Mouse (Mus musculus) hindbrain, embryonic 16.5 days (tissue): Measurements from ENCODE around the gene Sipa1l3. TPM values are rescaled to one million over a fixed set of nuclear protein-coding genes. Genes with fewer than 3 reads are reported as not detected.

Experiments used
- ATAC-seq: fragments of 200-750 bp; cut with Nextera tagmentation; 2 replicates; pipeline ENCODE4 v1.8.0; 2017; ENCODE audit warnings: moderate TSS enrichment, moderate library complexity
- H3K27ac ChIP-seq: fragments of 300-500 bp; sonication (generic); 2 replicates; pipeline ENCODE4 v1.5.1; 2014; ENCODE audit warnings: low read depth, mild to moderate bottlenecking, control low read depth, low read length, moderate library complexity
- H3K27me3 ChIP-seq: fragments of 300-500 bp; sonication (generic); replicated peaks from 2 replicates; pipeline ENCODE4 v1.6.1; 2014; ENCODE audit warnings: low read length; ENCODE audit not compliant: control insufficient read depth, insufficient read depth
- H3K36me3 ChIP-seq: fragments of 300-500 bp; sonication (generic); 2 replicates; pipeline ENCODE4 v1.6.1; 2014; ENCODE audit warnings: mild to moderate bottlenecking, low read length, moderate library complexity, mixed read lengths; ENCODE audit not compliant: control insufficient read depth, insufficient read depth
- H3K4me1 ChIP-seq: fragments of 300-500 bp; sonication (generic); 2 replicates; pipeline ENCODE4 v1.6.1; 2014; ENCODE audit warnings: low read depth, low read length; ENCODE audit not compliant: control insufficient read depth, insufficient read depth
- H3K4me2 ChIP-seq: fragments of 300-500 bp; sonication (generic); 2 replicates; pipeline ENCODE4 v1.6.1; 2014; ENCODE audit warnings: mild to moderate bottlenecking, low read length, control low read depth, moderate library complexity
- H3K4me3 ChIP-seq: fragments of 300-500 bp; sonication (generic); 2 replicates; pipeline ENCODE4 v1.5.1; 2014; ENCODE audit warnings: mild to moderate bottlenecking, low read length, control low read depth, moderate library complexity
- H3K9ac ChIP-seq: fragments of 300-500 bp; sonication (generic); 2 replicates; pipeline ENCODE4 v1.6.1; 2014; ENCODE audit warnings: low read depth, mild to moderate bottlenecking, control low read depth, low read length, moderate library complexity
- H3K9me3 ChIP-seq: fragments of 300-500 bp; sonication (generic); 2 replicates; pipeline ENCODE4 v1.6.1; 2014; ENCODE audit warnings: mild to moderate bottlenecking, low read length, moderate library complexity; ENCODE audit not compliant: control insufficient read depth
- WGBS: fragments of 180-500 bp; shearing (Covaris S2); extraction: QIAGEN DNeasy Blood & Tissue Kit; methylation state at CpG from one replicate; pipeline ENCODE4 v1.1.7; 2014; 5-methylcytosine and 5-hydroxymethylcytosine counted together
- polyA plus RNA-seq: library from polyadenylated mRNA; unstranded; fragments of >200 nt; fragmentation: Nextera tagmentation; extraction: Ambion mirVana; gene quantifications from 2 replicates; pipeline ENCODE4 v1.2.1, GENCODE M21; 2015

Sipa1l3 gene
- polyA plus RNA-seq, 1 experiment from 2014 or later, result 23.1 TPM

DNA sequence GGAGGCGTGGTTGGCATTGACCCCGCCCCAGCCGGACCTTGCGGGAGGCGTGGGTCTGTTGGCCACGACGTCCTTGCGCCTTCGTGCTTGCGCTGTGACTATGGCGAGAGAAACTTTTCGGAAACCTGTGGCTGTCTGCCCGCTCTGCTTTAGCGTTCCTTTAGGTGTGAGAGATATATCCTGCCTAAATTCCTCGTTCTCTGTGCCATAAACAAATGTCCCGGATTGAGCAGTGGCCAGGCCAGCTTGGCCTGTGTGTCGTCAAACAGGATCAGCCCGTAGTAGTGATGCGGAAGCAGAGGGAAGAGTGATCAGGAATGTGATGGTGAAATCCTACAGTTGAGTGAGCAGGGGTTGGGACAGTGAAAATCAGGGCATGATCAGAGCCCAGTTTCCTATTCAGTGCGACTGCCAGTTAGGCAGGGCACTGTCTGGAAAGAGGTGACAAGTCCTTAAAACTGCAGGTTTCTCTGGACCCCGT lies 236.3 kb downstream of the Sipa1l3 start:
- ATAC-seq, result peak; percentile 3; the same call in 1 of the 2 replicates
- Histone ChIP-seq H3K4me2 (peak overlapping the region; percentile 96), H3K4me1 (peaks cover 7% of the 10 kb centered on the region), H3K4me3 (peak overlapping the region; percentile 69), H3K9me3 (no peaks in the 10 kb centered on the region), H3K36me3 (no peaks in the 10 kb centered on the region), H3K27me3 (peaks cover 4% of the 10 kb centered on the region; the same call in 1 of the 2 replicates), H3K27ac (no peak overlapping the region), H3K9ac (peak overlapping the region; percentile 78)
- 11% methylated on average over 21 of the region's 21 CpGs for WGBS

DNA sequence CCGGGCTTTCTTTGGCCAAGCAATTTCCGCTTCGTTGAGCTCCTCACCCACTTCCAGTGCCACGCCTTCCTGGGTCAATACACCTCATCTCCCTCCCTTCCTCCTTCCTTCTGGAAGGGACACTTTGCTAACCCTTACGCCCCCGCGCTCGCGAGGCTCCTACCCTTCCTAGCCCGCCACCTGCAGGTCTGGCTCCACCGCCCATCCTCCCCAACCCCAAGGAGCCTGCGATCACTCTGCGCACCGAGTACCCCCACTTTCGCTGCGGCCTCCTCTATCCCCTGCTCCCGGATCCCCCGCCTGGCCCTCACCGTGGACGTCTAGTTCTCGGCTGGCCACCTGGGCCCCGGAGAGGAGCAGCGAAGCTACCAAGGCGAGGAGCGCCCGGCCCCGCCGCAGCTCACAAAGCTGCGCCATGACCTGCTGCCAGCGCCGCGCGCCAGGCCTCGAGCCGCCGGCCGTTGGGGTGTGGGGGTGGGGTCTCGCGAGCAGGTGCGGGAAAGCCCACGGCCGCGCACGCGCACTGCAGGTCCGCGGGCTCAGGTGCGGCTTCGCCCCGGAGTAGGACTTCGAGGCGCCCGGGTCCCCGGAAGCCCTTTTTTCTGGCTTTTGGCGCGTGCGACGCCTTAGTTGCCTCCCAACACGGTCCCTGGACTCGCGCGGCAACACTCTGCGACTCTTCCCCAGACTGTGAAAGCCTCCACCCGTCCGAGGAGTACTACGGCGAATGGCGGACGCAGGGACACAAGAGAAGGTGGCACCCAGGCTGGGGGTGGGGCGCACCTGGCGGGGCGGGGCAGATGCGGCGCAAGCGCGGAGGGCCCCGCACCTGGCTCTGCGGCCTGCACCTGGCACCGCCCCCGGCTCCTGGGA lies 237.0 kb downstream of the Sipa1l3 start, which contains the start of gene Spint2:
Gene Spint2 (minus strand): TSS at position 712 of the 873 bp plus-strand sequence.
- Histone ChIP-seq H3K4me2 (peak within 1 kb of the TSS; percentile 96), H3K9me3 (no peaks in the 10 kb centered on the region), H3K4me1 (peaks cover 7% of the 10 kb centered on the region), H3K27ac (peak within 1 kb of the TSS; percentile 48; the same call in 1 of the 2 replicates), H3K4me3 (peak within 1 kb of the TSS; percentile 69), H3K9ac (peak within 1 kb of the TSS; percentile 78), H3K27me3 (peaks cover 4% of the 10 kb centered on the region; the same call in 1 of the 2 replicates), H3K36me3 (no peaks in the 10 kb centered on the region)
- under 1% methylated on average over 71 of the region's 80 CpGs for WGBS
- ATAC-seq, result peak; percentile 89

DNA sequence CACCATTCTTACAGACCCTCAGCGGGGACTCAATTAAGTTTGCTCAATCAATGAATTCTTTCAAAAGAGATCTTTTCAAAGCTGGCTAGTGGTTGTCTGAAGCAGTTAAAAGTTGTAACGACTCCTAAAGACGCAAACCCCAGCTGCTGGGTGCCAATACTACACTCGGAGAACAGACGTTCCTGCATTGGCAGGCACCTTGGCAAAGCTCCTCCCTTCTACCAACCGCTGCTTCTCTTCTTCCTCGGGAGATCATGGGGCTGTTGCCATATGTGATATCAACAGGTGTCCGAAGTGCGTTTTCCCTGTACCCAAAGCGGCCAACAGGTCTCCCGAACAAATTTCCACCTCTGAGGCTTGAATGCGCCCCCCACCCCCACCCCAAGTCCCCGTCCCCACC lies 237.6 kb downstream of the Sipa1l3 start:
- no peak; the same call in 1 of the 2 replicates for ATAC-seq
- 13% methylated on average over 13 of the region's 13 CpGs for WGBS
- peak overlapping the region; percentile 96 for H3K4me2 ChIP-seq
- peak overlapping the region; percentile 69 for H3K4me3 ChIP-seq
- H3K9me3 ChIP-seq, result no peaks in the 10 kb centered on the region
- peak overlapping the region; percentile 78 for H3K9ac ChIP-seq
- no peaks in the 10 kb centered on the region for H3K36me3 ChIP-seq
- peaks cover 4% of the 10 kb centered on the region; the same call in 1 of the 2 replicates for H3K27me3 ChIP-seq
- no peak overlapping the region for H3K27ac ChIP-seq
- H3K4me1 ChIP-seq, result peaks cover 7% of the 10 kb centered on the region

DNA sequence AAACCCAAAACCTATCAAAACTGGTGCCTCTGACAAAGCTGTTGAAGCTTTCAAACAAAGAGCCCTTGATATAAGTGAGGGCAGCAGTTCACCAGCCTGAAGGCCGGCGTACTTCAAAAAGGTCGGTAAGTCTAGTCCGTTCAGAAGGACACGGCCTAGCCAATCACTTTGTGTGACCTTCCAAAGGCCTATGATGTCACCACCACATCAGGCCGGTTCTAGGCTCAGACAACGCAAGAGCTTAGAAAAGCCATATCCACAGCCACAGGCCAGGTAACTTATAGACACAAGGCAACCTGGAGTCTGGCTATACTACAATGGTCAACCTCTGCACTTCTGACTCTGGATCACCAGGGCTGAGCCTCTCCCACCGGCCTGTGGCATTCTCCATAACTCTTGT lies 238.5 kb downstream of the Sipa1l3 start:
- H3K9me3 ChIP-seq, result no peaks in the 10 kb centered on the region
- WGBS, result 90% methylated on average over 8 of the region's 8 CpGs
- no peak for ATAC-seq
- no peak overlapping the region for H3K4me2 ChIP-seq
- H3K9ac ChIP-seq, result no peak overlapping the region
- no peak overlapping the region for H3K27ac ChIP-seq
- no peaks in the 10 kb centered on the region for H3K36me3 ChIP-seq
- peaks cover 7% of the 10 kb centered on the region for H3K4me1 ChIP-seq
- no peak overlapping the region for H3K4me3 ChIP-seq
- peaks cover 4% of the 10 kb centered on the region; the same call in 1 of the 2 replicates for H3K27me3 ChIP-seq

DNA sequence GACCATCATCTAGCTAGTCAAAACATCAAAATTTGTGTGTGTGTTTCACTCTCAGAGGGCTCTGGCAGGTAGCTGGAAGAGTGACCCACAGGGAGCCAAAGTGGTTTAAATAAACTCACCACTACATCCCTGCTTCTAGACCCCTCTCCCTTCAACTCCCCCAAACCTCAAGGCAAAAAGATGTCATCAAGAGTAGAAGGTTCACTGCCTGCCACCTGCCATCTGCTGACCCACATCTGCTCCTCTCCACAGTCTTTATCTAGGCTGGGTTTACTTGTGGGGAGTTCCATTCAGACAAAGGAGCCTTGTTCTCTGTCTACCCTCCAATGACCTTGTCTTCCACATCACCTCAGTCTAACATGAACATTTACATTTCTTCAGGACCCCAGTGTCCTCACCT lies 239.2 kb downstream of the Sipa1l3 start:
- Histone ChIP-seq H3K27me3 (peaks cover 4% of the 10 kb centered on the region; the same call in 1 of the 2 replicates), H3K9ac (no peak overlapping the region), H3K36me3 (no peaks in the 10 kb centered on the region), H3K9me3 (no peaks in the 10 kb centered on the region), H3K4me3 (no peak overlapping the region), H3K4me2 (no peak overlapping the region), H3K4me1 (peaks cover 7% of the 10 kb centered on the region), H3K27ac (no peak overlapping the region)
- no peak for ATAC-seq

DNA sequence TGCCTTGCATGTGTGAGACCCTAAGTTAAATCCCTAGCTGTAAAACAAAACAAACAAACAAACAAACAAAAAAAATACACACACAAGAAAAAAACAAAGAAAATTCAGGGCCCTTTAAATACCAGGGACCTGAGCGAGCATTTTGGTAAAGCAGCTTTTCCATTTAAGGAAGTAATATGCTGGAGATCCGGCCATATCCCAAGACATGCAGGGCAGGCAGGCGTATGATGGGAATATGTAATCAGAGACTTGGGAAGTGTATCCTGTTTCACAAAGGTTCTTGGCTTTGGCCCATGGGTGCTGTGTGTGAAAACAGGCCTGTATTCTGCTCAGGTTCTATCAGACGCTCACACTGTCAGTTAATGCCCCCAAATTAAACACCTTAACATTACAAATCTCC lies 240.9 kb downstream of the Sipa1l3 start:
- Histone ChIP-seq H3K27ac (no peak overlapping the region), H3K4me3 (no peak overlapping the region), H3K9ac (no peak overlapping the region), H3K27me3 (peaks cover under 1% of the 10 kb centered on the region; the same call in 1 of the 2 replicates), H3K36me3 (no peaks in the 10 kb centered on the region), H3K4me2 (no peak overlapping the region), H3K4me1 (peaks cover 7% of the 10 kb centered on the region), H3K9me3 (no peaks in the 10 kb centered on the region)
- WGBS, result 85% methylated on average over 4 of the region's 4 CpGs
- ATAC-seq, result no peak

DNA sequence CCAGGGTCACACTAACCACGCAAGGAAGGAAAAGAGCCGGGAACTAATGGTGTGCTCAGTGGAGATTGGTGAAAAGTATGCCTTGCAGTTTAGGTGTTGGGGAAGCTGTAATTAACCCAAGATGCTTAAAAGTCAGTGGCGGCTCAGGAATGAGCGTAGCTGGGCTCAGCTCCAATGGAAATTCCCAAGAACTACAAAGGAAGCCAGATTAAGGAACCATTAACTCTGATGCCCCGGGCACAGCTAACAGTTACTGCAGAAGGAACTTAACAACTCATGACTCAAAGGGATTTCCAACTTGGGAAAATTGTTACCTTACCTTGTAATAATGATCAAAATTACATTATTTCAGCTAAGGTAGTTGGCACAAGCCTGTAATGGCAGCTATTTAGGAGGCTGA lies 241.7 kb downstream of the Sipa1l3 start:
- Histone ChIP-seq H3K4me2 (no peak overlapping the region), H3K9ac (no peak overlapping the region), H3K4me3 (no peak overlapping the region), H3K4me1 (peaks cover 1% of the 10 kb centered on the region), H3K27ac (no peak overlapping the region), H3K27me3 (no peaks in the 10 kb centered on the region), H3K9me3 (no peaks in the 10 kb centered on the region), H3K36me3 (no peaks in the 10 kb centered on the region)
- ATAC-seq, result no peak
- WGBS, result 77% methylated on average over 5 of the region's 5 CpGs

DNA sequence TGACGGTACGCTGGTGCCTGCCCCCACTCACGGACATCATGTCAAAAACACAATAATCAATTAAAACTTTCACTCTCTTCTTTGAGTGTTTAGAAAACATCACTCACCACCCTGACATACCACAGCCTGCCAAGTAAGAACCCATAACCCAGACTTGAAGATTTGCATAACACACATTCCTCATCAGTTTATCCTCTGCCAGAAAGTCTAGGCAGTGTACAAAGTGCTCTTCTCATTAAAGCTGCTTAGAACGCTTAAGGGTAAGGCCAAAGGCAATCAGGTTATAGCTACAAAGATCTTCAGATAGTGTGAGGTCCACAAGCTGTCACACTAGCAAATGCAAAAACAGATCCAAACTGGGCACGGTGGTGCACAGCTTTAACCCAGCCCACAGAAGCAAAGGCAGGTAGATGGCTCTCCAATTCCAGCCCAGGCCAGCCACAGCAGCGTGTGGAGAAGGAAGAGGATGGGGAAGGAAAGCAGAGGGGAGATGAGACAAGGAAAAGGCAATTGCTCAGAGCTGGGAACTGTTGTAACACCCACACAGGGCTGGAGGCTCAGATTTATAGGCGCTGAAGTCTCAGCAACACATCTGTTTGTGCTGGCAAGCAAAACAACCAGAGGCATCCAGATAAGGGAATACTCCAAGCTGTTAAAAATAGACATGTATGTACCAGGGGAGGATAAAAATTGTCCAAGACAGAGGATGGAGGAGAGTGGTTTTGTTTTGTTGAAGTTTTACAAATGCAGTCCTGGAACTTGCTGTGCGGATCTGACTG lies 246.6 kb downstream of the Sipa1l3 start:
- Histone ChIP-seq H3K4me2 (no peak overlapping the region), H3K4me1 (no peaks in the 10 kb centered on the region), H3K9ac (no peak overlapping the region), H3K27ac (no peak overlapping the region), H3K36me3 (no peaks in the 10 kb centered on the region), H3K9me3 (no peaks in the 10 kb centered on the region), H3K4me3 (no peak overlapping the region), H3K27me3 (no peaks in the 10 kb centered on the region)
- no peak for ATAC-seq
- 80% methylated on average over 8 of the region's 8 CpGs for WGBS

DNA sequence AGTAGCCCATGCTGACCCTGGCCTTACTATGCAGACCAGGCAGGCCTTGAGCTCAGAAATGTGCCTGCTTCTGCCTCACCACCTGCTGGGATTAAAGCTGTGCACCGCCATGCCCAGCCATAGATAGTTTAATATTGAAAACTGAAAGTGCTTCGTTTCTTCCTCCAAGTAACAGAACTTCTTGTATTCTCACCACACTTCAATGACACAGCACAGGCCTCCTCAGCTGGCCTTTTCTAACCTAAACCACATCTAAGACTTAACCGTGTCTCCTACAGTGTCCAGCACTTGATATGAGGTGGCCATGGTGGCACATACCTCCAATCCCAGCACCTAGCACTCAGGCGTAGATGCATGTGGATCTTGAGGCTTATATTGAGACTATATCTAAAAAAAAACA lies 248.0 kb downstream of the Sipa1l3 start:
- H3K27ac ChIP-seq, result no peak overlapping the region
- no peak overlapping the region for H3K4me2 ChIP-seq
- no peaks in the 10 kb centered on the region for H3K36me3 ChIP-seq
- no peaks in the 10 kb centered on the region for H3K27me3 ChIP-seq
- ATAC-seq, result no peak
- H3K9me3 ChIP-seq, result no peaks in the 10 kb centered on the region
- H3K9ac ChIP-seq, result no peak overlapping the region
- no peaks in the 10 kb centered on the region for H3K4me1 ChIP-seq
- no peak overlapping the region for H3K4me3 ChIP-seq
- WGBS, result 82% methylated on average over 4 of the region's 4 CpGs
